Mouse (Mus musculus) stomach, embryonic 16.5 days (tissue): ENCODE data around the gene Map3k3. TPM values are rescaled to one million over a fixed set of nuclear protein-coding genes. Genes with fewer than 3 reads are reported as not detected.
"Not testable (repeated sequence)": the region's sequence is repeated elsewhere in the genome, so short reads cannot be mapped to it uniquely, and the experiment has no call there.

Source experiments
- ATAC-seq: fragments of 200-750 bp; cut with Nextera tagmentation; 2 replicates; pipeline ENCODE4 v1.8.0; 2017; ENCODE audit warnings: moderate number of reproducible peaks, moderate TSS enrichment; ENCODE audit not compliant: insufficient read depth, low FRiP score
- H3K27ac ChIP-seq: fragments of 300-500 bp; sonication (generic); 2 replicates; pipeline ENCODE4 v1.5.1; 2014; ENCODE audit warnings: low read length
- H3K27me3 ChIP-seq: fragments of 300-500 bp; sonication (generic); 2 replicates; pipeline ENCODE4 v1.6.1; 2014; ENCODE audit warnings: low read length, control low read depth, mixed read lengths; ENCODE audit not compliant: control insufficient read depth, insufficient read depth
- H3K36me3 ChIP-seq: fragments of 300-500 bp; sonication (generic); 2 replicates; pipeline ENCODE4 v1.6.1; 2014; ENCODE audit warnings: low read length; ENCODE audit not compliant: control insufficient read depth, insufficient read depth
- H3K4me1 ChIP-seq: fragments of 300-500 bp; sonication (generic); 2 replicates; pipeline ENCODE4 v1.6.1; 2014; ENCODE audit warnings: low read length, control low read depth, mixed read lengths; ENCODE audit not compliant: control insufficient read depth, insufficient read depth
- H3K4me2 ChIP-seq: fragments of 300-500 bp; sonication (generic); 2 replicates; pipeline ENCODE4 v1.6.1; 2014; ENCODE audit warnings: low read depth, low read length, mixed read lengths
- H3K4me3 ChIP-seq: fragments of 300-500 bp; sonication (generic); replicated peaks from 2 replicates; pipeline ENCODE4 v1.5.1; 2014; ENCODE audit warnings: mild to moderate bottlenecking, low read length
- H3K9ac ChIP-seq: fragments of 300-500 bp; sonication (generic); 2 replicates; pipeline ENCODE4 v1.6.1; 2014; ENCODE audit warnings: low read length
- H3K9me3 ChIP-seq: fragments of 300-500 bp; sonication (generic); replicated peaks from 2 replicates; pipeline ENCODE4 v1.6.1; 2016; ENCODE audit warnings: low read length, control low read depth; ENCODE audit not compliant: control insufficient read depth
- WGBS: fragments of 180-500 bp; shearing (Covaris S2); extraction: QIAGEN DNeasy Blood & Tissue Kit; methylation state at CpG from one replicate; pipeline ENCODE4 v1.1.7; 2014; 5-methylcytosine and 5-hydroxymethylcytosine counted together
- polyA plus RNA-seq: library from polyadenylated mRNA; unstranded; fragments of >200 nt; fragmentation: Nextera tagmentation; extraction: Ambion mirVana; gene quantifications from 2 replicates; pipeline ENCODE4 v1.2.1, GENCODE M21; 2015

Gene Map3k3
- polyA plus RNA-seq, 1 experiment from 2014 or later: 8.1 TPM

- H3K27me3 ChIP-seq: no peaks in the 10 kb centered on the region
- peak overlapping the region; percentile 85 for H3K4me3 ChIP-seq
- ATAC-seq: no peak
- peak overlapping the region; percentile 87 for H3K9ac ChIP-seq
- peak overlapping the region; percentile 72 for H3K4me2 ChIP-seq
- 8% methylated on average over 19 of the region's 19 CpGs for WGBS
- H3K36me3 ChIP-seq: peaks cover 5% of the 10 kb centered on the region; the same call in 1 of the 2 replicates
- peaks cover 5% of the 10 kb centered on the region; the same call in 1 of the 2 replicates for H3K4me1 ChIP-seq
- no peaks in the 10 kb centered on the region for H3K9me3 ChIP-seq
- H3K27ac ChIP-seq: peak overlapping the region; percentile 91
These were observed 108.4 kb downstream of the Map3k3 start for GRCm38 (mm10) chr11:106192657-106193370.

GRCm38 (mm10) chr11:106193371-106194154 is 109.2 kb downstream of the Map3k3 start:
- under 1% methylated on average over 43 of the region's 44 CpGs for WGBS
- H3K36me3 ChIP-seq: peaks cover 10% of the 10 kb centered on the region; the same call in 1 of the 2 replicates
- peak overlapping the region; percentile 91 for H3K27ac ChIP-seq
- peaks cover 5% of the 10 kb centered on the region; the same call in 1 of the 2 replicates for H3K4me1 ChIP-seq
- no peaks in the 10 kb centered on the region for H3K9me3 ChIP-seq
- H3K4me3 ChIP-seq: peak overlapping the region; percentile 85
- peak; percentile 98 for ATAC-seq
- H3K9ac ChIP-seq: peak overlapping the region; percentile 87
- no peaks in the 10 kb centered on the region for H3K27me3 ChIP-seq
- peak overlapping the region; percentile 72 for H3K4me2 ChIP-seq

GRCm38 (mm10) chr11:106194155-106194541 is 109.7 kb downstream of the Map3k3 start:
- no peaks in the 10 kb centered on the region for H3K27me3 ChIP-seq
- peaks cover 10% of the 10 kb centered on the region; the same call in 1 of the 2 replicates for H3K36me3 ChIP-seq
- peak overlapping the region; percentile 78 for H3K9ac ChIP-seq
- no peak for ATAC-seq
- H3K4me2 ChIP-seq: peak overlapping the region; percentile 72
- H3K4me1 ChIP-seq: peaks cover 5% of the 10 kb centered on the region; the same call in 1 of the 2 replicates
- peak overlapping the region; percentile 81 for H3K27ac ChIP-seq
- WGBS: 30% methylated on average over 3 of the region's 3 CpGs
- H3K9me3 ChIP-seq: no peaks in the 10 kb centered on the region
- H3K4me3 ChIP-seq: peak overlapping the region; percentile 85

GRCm38 (mm10) chr11:106194891-106195290 is 110.5 kb downstream of the Map3k3 start:
- Histone ChIP-seq H3K9ac (no peak overlapping the region), H3K4me2 (no peak overlapping the region), H3K36me3 (peaks cover 10% of the 10 kb centered on the region; the same call in 1 of the 2 replicates), H3K27me3 (no peaks in the 10 kb centered on the region), H3K4me1 (peaks cover 5% of the 10 kb centered on the region; the same call in 1 of the 2 replicates), H3K9me3 (no peaks in the 10 kb centered on the region), H3K4me3 (no peak overlapping the region), H3K27ac (0 out of 2 replicates have a peak overlapping the region, but pooled peaks have one; percentile 17)
- no peak for ATAC-seq
- 91% methylated on average over 7 of the region's 7 CpGs for WGBS

- H3K27me3 ChIP-seq: no peaks in the 10 kb centered on the region
- H3K27ac ChIP-seq: 0 out of 2 replicates have a peak overlapping the region, but pooled peaks have one; percentile 17
- no peak for ATAC-seq
- H3K4me1 ChIP-seq: peaks cover 5% of the 10 kb centered on the region; the same call in 1 of the 2 replicates
- peaks cover 10% of the 10 kb centered on the region; the same call in 1 of the 2 replicates for H3K36me3 ChIP-seq
- H3K4me3 ChIP-seq: no peak overlapping the region
- H3K4me2 ChIP-seq: no peak overlapping the region
- no peak overlapping the region for H3K9ac ChIP-seq
- H3K9me3 ChIP-seq: no peaks in the 10 kb centered on the region
These were observed 110.9 kb downstream of the Map3k3 start for GRCm38 (mm10) chr11:106195341-106195740.

- WGBS: 76% methylated on average over 4 of the region's 4 CpGs
These were observed 113.9 kb downstream of the Map3k3 start for GRCm38 (mm10) chr11:106198277-106198676.

GRCm38 (mm10) chr11:106199997-106200396 is 115.6 kb downstream of the Map3k3 start:
- not testable (repeated sequence) for H3K4me2 ChIP-seq, H3K9ac ChIP-seq, H3K9me3 ChIP-seq, H3K4me3 ChIP-seq, H3K27me3 ChIP-seq, H3K4me1 ChIP-seq, H3K27ac ChIP-seq, ATAC-seq
- H3K36me3 ChIP-seq: peaks cover 10% of the 10 kb centered on the region; the same call in 1 of the 2 replicates
- 92% methylated on average over 7 of the region's 7 CpGs for whole genome bisulfite sequencing

More at GRCm38 (mm10) chr11:106198277-106198676, 113.9 kb downstream of the Map3k3 start:
- peaks cover 10% of the 10 kb centered on the region; the same call in 1 of the 2 replicates for H3K36me3 ChIP-seq
- no peaks in the 10 kb centered on the region for H3K27me3 ChIP-seq
- H3K9ac ChIP-seq: no peak overlapping the region
- H3K4me2 ChIP-seq: no peak overlapping the region
- H3K4me1 ChIP-seq: no peaks in the 10 kb centered on the region
- H3K4me3 ChIP-seq: no peak overlapping the region
- H3K9me3 ChIP-seq: no peaks in the 10 kb centered on the region
- no peak for ATAC-seq
- no peak overlapping the region for H3K27ac ChIP-seq

GRCm38 (mm10) chr11:106200756-106201155 is 116.3 kb downstream of the Map3k3 start:
- Histone ChIP-seq H3K4me3 (no peak overlapping the region), H3K4me1 (no peaks in the 10 kb centered on the region), H3K9ac (no peak overlapping the region), H3K27me3 (no peaks in the 10 kb centered on the region), H3K9me3 (no peaks in the 10 kb centered on the region), H3K4me2 (no peak overlapping the region), H3K27ac (no peak overlapping the region), H3K36me3 (peaks cover 14% of the 10 kb centered on the region; the same call in 1 of the 2 replicates)
- ATAC-seq: no peak
- 74% methylated on average over 6 of the region's 6 CpGs for WGBS
